Mouse (Mus musculus) midbrain, embryonic 13.5 days (tissue): Measurements from ENCODE around the gene Gm21992. TPM values are rescaled to one million over a fixed set of nuclear protein-coding genes. Genes with fewer than 3 reads are reported as not detected.

Source experiments
- ATAC-seq: fragments of 200-750 bp; cut with Nextera tagmentation; 2 replicates; pipeline ENCODE4 v1.8.0; 2017; ENCODE audit warnings: mild to moderate bottlenecking, moderate TSS enrichment, moderate library complexity
- H3K27ac ChIP-seq: fragments of 300-500 bp; sonication (generic); 2 replicates; pipeline ENCODE4 v1.5.1; 2015; ENCODE audit warnings: inconsistent platforms, mild to moderate bottlenecking, moderate library complexity
- H3K27me3 ChIP-seq: fragments of 300-500 bp; sonication (generic); 2 replicates; pipeline ENCODE4 v1.6.1; 2015; ENCODE audit warnings: mild to moderate bottlenecking, inconsistent platforms
- H3K36me3 ChIP-seq: fragments of 300-500 bp; sonication (generic); 2 replicates; pipeline ENCODE4 v1.6.1; 2015; ENCODE audit warnings: mild to moderate bottlenecking, inconsistent platforms
- H3K4me1 ChIP-seq: fragments of 300-500 bp; sonication (generic); replicated peaks from 2 replicates; pipeline ENCODE4 v1.6.1; 2015; ENCODE audit warnings: inconsistent platforms
- H3K4me2 ChIP-seq: fragments of 300-500 bp; sonication (generic); replicated peaks from 2 replicates; pipeline ENCODE4 v1.6.1; 2015; ENCODE audit warnings: moderate library complexity, mild to moderate bottlenecking, inconsistent platforms
- H3K4me3 ChIP-seq: fragments of 300-500 bp; sonication (generic); replicated peaks from 2 replicates; pipeline ENCODE4 v1.5.1; 2015; ENCODE audit warnings: mild to moderate bottlenecking, inconsistent platforms
- H3K9ac ChIP-seq: fragments of 300-500 bp; sonication (generic); replicated peaks from 2 replicates; pipeline ENCODE4 v1.6.1; 2015; ENCODE audit warnings: mild to moderate bottlenecking, inconsistent platforms
- H3K9me3 ChIP-seq: fragments of 300-500 bp; sonication (generic); 2 replicates; pipeline ENCODE4 v1.6.1; 2016; ENCODE audit warnings: mild to moderate bottlenecking, inconsistent platforms
- WGBS: fragments of 180-500 bp; shearing (Covaris S2); methylation state at CpG from one replicate; pipeline ENCODE4 v1.1.7; 2015; 5-methylcytosine and 5-hydroxymethylcytosine counted together
- polyA plus RNA-seq: library from polyadenylated mRNA; unstranded; fragments of >200 nt; fragmentation: Nextera tagmentation; extraction: Ambion mirVana; gene quantifications from 2 replicates; pipeline ENCODE4 v1.2.1, GENCODE M21; 2015

Gene Gm21992
- polyA plus RNA-seq, 1 experiment from 2014 or later = 30.9 TPM

DNA sequence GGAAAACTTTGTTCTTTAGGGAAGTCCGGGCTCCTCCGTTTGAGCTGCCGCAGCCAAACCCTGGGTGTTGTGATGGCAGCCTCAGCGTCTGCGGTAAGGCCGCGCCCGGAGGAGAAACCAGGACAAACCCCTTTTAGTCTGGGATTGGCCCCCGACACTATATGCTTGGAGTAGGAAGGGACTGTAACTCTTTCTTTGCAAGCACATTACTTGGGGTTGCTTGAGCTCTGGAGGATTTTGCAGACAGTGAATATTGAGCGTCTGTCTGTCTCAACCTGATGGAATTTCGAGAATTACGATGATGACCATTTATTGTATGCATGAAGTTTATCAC is 464 bp upstream of the Gm21992 start:
- 8% methylated on average over 12 of the region's 12 CpGs for WGBS
- Histone ChIP-seq H3K27me3 (no peaks in the 10 kb centered on the region), H3K9me3 (peaks cover 7% of the 10 kb centered on the region; the same call in 1 of the 2 replicates), H3K36me3 (no peaks in the 10 kb centered on the region), H3K4me2 (peak overlapping the region; percentile 97), H3K4me3 (peak overlapping the region; percentile 88), H3K4me1 (peaks cover 36% of the 10 kb centered on the region), H3K27ac (peak overlapping the region; percentile 87), H3K9ac (peak overlapping the region; percentile 79)
- no peak; the same call in 1 of the 2 replicates for ATAC-seq

DNA sequence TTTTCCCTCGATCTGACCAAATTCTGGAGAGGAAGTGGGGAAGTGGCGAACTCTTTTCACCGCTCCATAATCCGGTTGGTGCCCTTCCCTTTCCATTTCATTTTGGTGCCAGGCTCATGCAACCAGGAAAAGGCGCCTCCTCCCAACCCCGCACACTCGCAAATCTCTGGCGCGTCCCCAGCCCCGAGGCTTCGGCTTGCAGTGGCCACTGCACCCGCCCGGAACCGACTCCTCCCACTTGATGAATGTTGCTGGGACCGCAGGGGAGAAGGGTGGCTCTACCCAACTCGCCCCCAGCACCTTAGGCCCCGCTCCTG is 708 bp downstream of the Gm21992 start:
- no peak for ATAC-seq
- Histone ChIP-seq H3K27ac (peak overlapping the region; percentile 90), H3K4me2 (peak overlapping the region; percentile 97), H3K4me1 (peaks cover 36% of the 10 kb centered on the region), H3K9me3 (peaks cover 6% of the 10 kb centered on the region; the same call in 1 of the 2 replicates), H3K9ac (peak overlapping the region; percentile 83), H3K4me3 (peak overlapping the region; percentile 88), H3K36me3 (no peaks in the 10 kb centered on the region), H3K27me3 (no peaks in the 10 kb centered on the region)
- under 1% methylated on average over 17 of the region's 17 CpGs for WGBS

DNA sequence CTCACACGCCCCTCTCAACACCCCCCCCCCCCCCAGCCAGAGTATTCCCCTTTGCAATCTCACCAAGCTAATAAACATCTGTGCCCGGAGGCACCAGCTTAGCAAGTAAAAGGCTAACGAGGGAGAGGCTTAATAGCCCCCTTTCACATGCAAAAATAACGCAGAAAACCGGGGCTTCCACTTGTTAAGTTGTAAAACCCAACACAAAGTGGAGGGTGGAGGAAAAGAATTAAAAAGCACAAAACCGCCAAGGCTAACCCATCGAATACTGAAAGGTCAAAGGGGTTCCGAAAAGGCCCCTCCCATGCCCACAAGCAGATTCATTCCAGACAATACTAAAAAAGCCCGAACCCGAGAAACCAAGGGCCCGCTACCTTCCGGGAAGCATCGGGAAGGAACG is 1.1 kb downstream of the Gm21992 start:
- 0% methylated on average over 14 of the region's 14 CpGs for WGBS

DNA sequence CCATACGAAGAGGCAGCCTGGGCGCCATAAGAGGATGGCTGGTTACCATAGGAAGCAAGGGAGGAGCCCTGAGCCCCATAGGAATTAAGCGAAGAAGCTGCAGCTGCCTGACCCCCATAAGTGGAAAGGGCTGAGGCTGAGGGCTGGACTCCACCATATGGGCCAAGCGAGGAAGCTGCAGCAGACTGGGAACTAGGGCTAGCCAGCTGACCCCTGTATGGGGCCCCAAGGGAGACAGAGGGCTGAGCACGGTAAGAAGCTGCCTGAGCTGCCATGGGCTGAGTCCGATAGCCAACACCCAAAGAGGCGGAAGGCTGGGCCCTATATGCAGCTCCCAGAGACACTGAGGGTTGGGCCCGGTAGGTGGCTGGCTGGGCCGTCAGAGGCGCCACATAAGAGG is 8.1 kb downstream of the Gm21992 start:
- H3K9me3 ChIP-seq = no peaks in the 10 kb centered on the region
- peaks cover 56% of the 10 kb centered on the region for H3K36me3 ChIP-seq
- WGBS = 83% methylated on average over 10 of the region's 10 CpGs
- H3K27me3 ChIP-seq = no peaks in the 10 kb centered on the region
- no peak overlapping the region for H3K4me2 ChIP-seq
- H3K27ac ChIP-seq = no peak overlapping the region
- peaks cover 24% of the 10 kb centered on the region for H3K4me1 ChIP-seq
- H3K9ac ChIP-seq = no peak overlapping the region
- H3K4me3 ChIP-seq = no peak overlapping the region
- no peak for ATAC-seq

More for the DNA sequence above, 1.1 kb downstream of the Gm21992 start:
- peak overlapping the region; percentile 90 for H3K27ac ChIP-seq
- H3K27me3 ChIP-seq = no peaks in the 10 kb centered on the region
- peak overlapping the region; percentile 83 for H3K9ac ChIP-seq
- peaks cover 37% of the 10 kb centered on the region for H3K4me1 ChIP-seq
- no peaks in the 10 kb centered on the region for H3K36me3 ChIP-seq
- no peak for ATAC-seq
- H3K4me3 ChIP-seq = peak overlapping the region; percentile 88
- H3K4me2 ChIP-seq = peak overlapping the region; percentile 97
- 0 out of 2 replicates have a peak, but pooled peaks cover 2% of the 10 kb centered on the region for H3K9me3 ChIP-seq

DNA sequence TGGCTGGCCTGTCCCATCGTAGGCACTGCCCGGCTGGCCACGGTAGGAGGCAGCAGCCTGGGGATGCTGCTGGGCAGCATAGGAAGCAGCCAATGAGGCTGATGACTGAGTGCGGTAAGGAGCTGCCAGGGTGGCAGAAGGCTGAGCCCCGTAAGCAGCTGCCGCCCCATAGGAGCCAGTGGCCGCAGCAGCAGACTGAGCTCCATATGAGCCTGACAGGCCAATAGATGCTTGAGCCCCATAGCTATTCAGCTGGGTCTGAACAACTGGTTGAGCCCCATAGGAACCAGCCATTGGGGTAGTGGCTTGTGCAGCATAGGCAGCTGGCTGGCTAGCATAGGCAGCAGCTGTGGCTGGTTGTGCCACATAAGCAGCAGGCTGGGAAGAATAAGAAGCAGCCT is 8.7 kb downstream of the Gm21992 start:
- peaks cover 61% of the 10 kb centered on the region for H3K36me3 ChIP-seq
- H3K4me3 ChIP-seq = no peak overlapping the region
- H3K27ac ChIP-seq = no peak overlapping the region
- H3K4me2 ChIP-seq = no peak overlapping the region
- H3K4me1 ChIP-seq = peaks cover 18% of the 10 kb centered on the region
- no peak overlapping the region for H3K9ac ChIP-seq
- ATAC-seq = 0 out of 2 replicates have a peak, but pooled peaks have one; percentile 20
- H3K27me3 ChIP-seq = no peaks in the 10 kb centered on the region
- no peaks in the 10 kb centered on the region for H3K9me3 ChIP-seq
- 96% methylated on average over 7 of the region's 7 CpGs for WGBS

DNA sequence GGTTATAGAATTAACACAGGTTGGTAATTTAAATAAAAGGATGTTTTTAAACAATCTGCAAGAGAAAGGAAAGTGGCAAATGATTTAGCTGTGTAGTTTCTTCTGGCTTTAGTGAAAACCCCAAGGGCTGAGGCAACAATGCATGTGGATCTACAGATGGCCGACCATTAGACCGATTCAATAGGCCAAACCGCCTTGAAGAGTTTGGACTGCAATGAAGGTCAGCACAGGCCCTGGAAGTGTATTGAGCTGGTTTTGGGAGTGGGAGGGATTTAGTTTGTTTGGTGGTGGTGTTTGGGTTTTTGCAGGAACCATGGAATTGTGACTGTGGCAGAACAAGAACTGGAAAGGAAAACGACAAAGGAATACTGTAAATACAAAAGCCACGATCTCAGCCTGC is 12.3 kb downstream of the Gm21992 start:
- H3K27ac ChIP-seq = no peak overlapping the region
- ATAC-seq = no peak
- H3K9ac ChIP-seq = no peak overlapping the region
- peaks cover 62% of the 10 kb centered on the region for H3K36me3 ChIP-seq
- WGBS = 94% methylated on average over 5 of the region's 5 CpGs
- no peaks in the 10 kb centered on the region for H3K9me3 ChIP-seq
- no peaks in the 10 kb centered on the region for H3K27me3 ChIP-seq
- H3K4me3 ChIP-seq = no peak overlapping the region
- H3K4me1 ChIP-seq = peaks cover 17% of the 10 kb centered on the region
- H3K4me2 ChIP-seq = no peak overlapping the region

DNA sequence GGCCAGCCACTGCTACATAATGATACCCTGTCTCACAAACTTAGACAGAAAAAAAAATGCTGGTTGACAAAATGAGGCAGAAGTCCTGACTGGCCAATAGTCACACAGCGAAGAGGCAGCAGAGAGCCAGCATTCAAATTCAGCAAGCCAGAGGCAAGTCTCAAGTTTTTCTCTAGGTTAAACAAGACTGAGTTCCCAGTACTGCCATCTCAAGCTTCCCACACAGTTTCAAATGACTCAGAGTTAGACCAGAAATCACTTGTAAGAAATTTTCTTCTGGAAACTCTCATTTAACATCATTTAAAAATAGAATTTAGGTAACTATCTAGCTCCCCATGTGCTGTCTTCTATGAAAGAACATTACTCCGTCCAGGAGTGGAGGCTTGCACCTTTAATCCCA is 13.6 kb downstream of the Gm21992 start:
- H3K9me3 ChIP-seq = no peaks in the 10 kb centered on the region
- WGBS = 96% methylated on average over 2 of the region's 2 CpGs

DNA sequence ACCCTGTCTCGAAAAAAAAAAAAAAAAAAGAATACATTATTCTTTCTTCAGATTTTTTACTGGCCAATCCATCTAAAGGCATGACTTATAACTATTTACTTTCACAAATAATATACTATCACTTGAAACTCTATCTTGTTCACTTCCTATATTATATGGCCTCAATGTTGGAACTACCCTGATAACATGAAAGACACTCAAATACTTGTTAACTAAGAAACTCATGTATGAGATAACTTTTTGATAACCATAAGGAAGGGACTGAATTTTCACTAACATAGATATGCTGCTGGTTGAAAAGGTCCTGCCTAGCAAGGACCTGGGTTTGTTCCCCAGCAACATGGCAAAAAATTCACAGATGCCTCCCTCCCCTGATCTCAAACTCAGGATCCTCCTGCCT is 15.5 kb downstream of the Gm21992 start:
- no peak overlapping the region for H3K4me2 ChIP-seq

More for the DNA sequence above, 13.6 kb downstream of the Gm21992 start:
- Histone ChIP-seq H3K27ac (no peak overlapping the region), H3K4me3 (no peak overlapping the region), H3K4me1 (peaks cover 13% of the 10 kb centered on the region), H3K27me3 (no peaks in the 10 kb centered on the region), H3K36me3 (peaks cover 51% of the 10 kb centered on the region), H3K9ac (no peak overlapping the region), H3K4me2 (no peak overlapping the region)
- ATAC-seq = no peak

DNA sequence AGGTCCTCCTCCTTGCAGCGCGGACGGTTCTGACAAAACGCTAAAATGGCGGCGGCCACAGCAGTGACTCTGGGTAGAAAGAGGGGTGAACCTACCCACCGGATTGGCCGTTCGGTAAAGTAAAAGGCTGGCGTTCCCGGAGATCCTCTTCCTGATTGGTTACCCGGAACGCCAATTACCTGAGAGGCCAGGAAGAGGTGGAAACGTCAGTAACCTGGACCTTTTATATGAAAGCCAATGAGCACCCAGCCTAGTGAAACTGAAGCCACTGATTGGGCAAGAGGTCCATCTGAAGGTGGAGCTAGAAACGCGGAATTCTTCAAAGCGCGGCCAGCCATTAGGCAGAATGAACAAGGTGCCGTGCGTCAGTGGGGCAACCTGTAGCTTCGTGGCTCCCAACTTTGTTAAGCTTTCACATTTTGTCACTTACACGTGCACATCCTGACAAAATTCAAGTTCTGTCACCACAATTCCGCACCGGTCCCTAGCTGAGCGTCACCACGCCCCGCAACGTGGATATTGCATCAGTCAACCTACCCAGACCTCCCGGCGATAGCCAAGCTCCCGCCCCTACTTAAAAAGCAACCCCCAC is 17.5 kb downstream of the Gm21992 start, which contains the start of gene Rbm4:
Gene Rbm4 (minus strand): TSS at position 71 of the 592 bp plus-strand sequence.
- peak within 1 kb of the TSS; percentile 81 for H3K4me3 ChIP-seq
- no peaks in the 10 kb centered on the region for H3K27me3 ChIP-seq
- peak within 1 kb of the TSS; percentile 77 for H3K27ac ChIP-seq
- H3K4me1 ChIP-seq = peaks cover 49% of the 10 kb centered on the region
- peak within 1 kb of the TSS; percentile 73 for H3K4me2 ChIP-seq
- under 1% methylated on average over 31 of the region's 31 CpGs for WGBS
- peak within 1 kb of the TSS; percentile 85 for H3K9ac ChIP-seq
- peak; percentile 99 for ATAC-seq
- H3K9me3 ChIP-seq = no peaks in the 10 kb centered on the region
- H3K36me3 ChIP-seq = peaks cover 35% of the 10 kb centered on the region

More for the DNA sequence above, 15.5 kb downstream of the Gm21992 start:
- Histone ChIP-seq H3K27ac (no peak overlapping the region), H3K27me3 (no peaks in the 10 kb centered on the region), H3K4me3 (no peak overlapping the region), H3K9ac (no peak overlapping the region), H3K36me3 (peaks cover 43% of the 10 kb centered on the region), H3K9me3 (no peaks in the 10 kb centered on the region), H3K4me1 (peaks cover 30% of the 10 kb centered on the region)
- WGBS = 88% methylated on average over 1 of the region's 1 CpGs
- no peak for ATAC-seq

DNA sequence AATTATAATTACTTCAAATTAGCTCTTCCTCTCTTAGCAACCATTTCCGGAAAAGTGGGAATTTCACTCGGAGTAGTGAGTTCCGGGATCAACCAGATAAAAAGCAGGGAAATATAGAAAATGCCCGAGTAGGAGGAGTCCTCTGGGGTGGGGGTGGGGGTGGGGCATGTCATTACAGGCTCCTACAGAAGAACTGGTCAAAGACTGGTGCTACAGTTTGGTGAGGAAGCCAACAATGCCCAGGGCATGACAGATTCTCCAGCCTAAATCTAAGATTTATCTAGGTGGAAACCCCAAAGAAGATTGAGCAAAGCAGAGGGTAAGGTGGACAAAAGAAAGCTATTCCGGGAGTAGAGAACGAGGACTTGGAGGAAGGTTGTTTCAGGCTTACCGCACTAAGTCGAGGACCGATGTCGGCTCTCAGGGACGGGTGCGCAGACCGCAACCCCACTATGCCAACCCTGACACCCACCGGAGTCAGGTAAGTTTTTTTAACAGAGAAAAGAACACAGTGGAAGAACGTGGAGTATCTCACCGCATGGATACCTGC is 18.1 kb downstream of the Gm21992 start:
- Histone ChIP-seq H3K9ac (peak overlapping the region; percentile 85), H3K4me1 (peaks cover 55% of the 10 kb centered on the region), H3K27me3 (no peaks in the 10 kb centered on the region), H3K27ac (peak overlapping the region; percentile 77), H3K9me3 (no peaks in the 10 kb centered on the region), H3K4me2 (peak overlapping the region; percentile 73), H3K4me3 (peak overlapping the region; percentile 81), H3K36me3 (peaks cover 31% of the 10 kb centered on the region)
- ATAC-seq = peak; percentile 53
- WGBS = 2% methylated on average over 16 of the region's 16 CpGs

DNA sequence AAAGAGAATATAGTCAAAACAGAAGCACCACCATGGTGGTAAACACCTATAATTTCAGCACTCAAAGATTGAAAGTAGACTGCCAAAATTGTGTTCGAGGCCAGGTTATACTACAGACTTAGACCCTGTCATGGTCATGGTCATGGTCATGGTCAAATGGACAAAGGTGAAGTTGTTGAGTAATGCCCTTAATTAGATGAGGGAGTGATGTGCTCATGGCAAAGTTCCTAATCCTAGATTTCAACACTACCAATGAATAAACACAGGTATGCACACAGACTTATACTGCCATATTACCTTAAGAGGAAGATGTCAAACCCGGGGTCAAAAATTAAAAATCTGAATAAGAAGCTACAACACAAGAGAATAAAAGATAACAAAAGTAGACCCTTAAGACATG is 25.1 kb downstream of the Gm21992 start:
- no peak overlapping the region for H3K9ac ChIP-seq
- H3K4me1 ChIP-seq = peaks cover 58% of the 10 kb centered on the region
- no peak overlapping the region for H3K4me2 ChIP-seq
- H3K9me3 ChIP-seq = no peaks in the 10 kb centered on the region
- 95% methylated on average over 2 of the region's 2 CpGs for WGBS
- H3K4me3 ChIP-seq = no peak overlapping the region
- ATAC-seq = no peak
- H3K27ac ChIP-seq = no peak overlapping the region
- no peaks in the 10 kb centered on the region for H3K27me3 ChIP-seq
- H3K36me3 ChIP-seq = peaks cover 68% of the 10 kb centered on the region

DNA sequence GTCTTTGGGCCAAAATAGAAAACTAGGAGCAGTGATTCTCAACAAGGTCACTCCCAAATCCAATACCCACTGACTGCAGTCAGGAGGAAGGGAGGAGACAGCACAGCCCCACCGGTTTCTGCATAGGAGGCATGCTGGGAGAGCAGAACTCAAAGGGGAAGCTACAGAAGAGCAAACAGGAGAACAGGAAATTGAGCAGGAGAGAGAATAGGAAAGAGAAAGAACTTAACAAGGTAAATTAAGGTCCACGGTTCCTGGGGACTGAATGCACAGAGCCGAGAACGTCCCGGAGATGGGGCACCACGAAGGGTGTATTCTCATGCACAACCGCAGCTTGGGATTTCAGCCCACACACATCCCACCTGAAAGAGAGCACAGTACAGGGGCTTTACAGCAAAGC is 26.2 kb downstream of the Gm21992 start:
- no peak for ATAC-seq
- Histone ChIP-seq H3K4me3 (no peak overlapping the region), H3K27ac (no peak overlapping the region), H3K36me3 (peaks cover 65% of the 10 kb centered on the region), H3K27me3 (no peaks in the 10 kb centered on the region), H3K4me1 (peaks cover 47% of the 10 kb centered on the region), H3K4me2 (no peak overlapping the region), H3K9me3 (no peaks in the 10 kb centered on the region), H3K9ac (no peak overlapping the region)
- WGBS = 91% methylated on average over 7 of the region's 7 CpGs

DNA sequence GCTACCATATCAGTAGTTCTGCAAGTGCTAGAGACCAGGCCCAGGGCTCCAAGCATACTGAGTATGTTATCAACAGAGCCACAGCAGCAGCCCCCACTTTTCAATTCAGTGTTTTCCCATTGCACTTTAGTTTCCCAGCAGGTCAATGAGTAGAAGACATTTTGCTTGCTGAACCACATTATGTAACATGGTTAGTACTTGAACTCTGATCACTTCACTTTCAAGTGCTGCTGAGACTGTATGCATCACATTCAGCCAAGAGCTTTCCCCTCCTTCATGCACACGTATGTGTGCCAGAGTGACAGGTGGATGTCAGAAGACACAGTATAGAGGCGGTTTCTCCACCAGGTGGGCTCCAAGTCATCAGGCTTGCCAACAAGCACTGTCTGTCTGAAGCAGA is 28.5 kb downstream of the Gm21992 start:
- no peak for ATAC-seq
- H3K9ac ChIP-seq = no peak overlapping the region
- no peaks in the 10 kb centered on the region for H3K27me3 ChIP-seq
- H3K27ac ChIP-seq = no peak overlapping the region
- WGBS = 91% methylated on average over 2 of the region's 2 CpGs
- no peak overlapping the region for H3K4me3 ChIP-seq
- H3K4me2 ChIP-seq = no peak overlapping the region
- no peaks in the 10 kb centered on the region for H3K9me3 ChIP-seq
- peaks cover 26% of the 10 kb centered on the region for H3K4me1 ChIP-seq
- H3K36me3 ChIP-seq = peaks cover 68% of the 10 kb centered on the region
